12 mouse cellular contexts compared by ENCODE assay signal in the genomic region with DNA sequence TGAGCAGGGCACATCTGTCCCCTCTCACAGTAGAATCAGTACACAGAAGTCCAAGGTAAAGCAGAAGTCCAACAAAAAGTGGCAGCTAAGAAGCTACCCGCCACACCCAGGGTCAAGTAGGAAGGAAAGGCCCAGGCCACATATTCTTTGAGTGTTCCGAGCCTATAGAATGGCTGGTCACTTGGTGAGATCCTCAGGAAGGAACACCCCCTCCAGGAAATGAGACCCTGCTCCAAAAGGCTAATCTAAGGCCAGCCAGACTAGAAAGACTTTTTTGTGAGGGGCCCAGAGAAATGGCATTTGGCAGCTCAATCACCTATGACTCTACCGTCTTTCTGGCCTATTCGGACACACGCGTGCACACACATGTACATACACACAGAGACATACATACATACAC. TPM values are rescaled to one million over a fixed set of nuclear protein-coding genes. Genes with fewer than 3 reads are reported as not detected.
DNase-seq lines count a peak whose midpoint lies in the region; ATAC-seq and TF ChIP-seq lines count a peak whose summit lies in the region.
"Had no signal": no experiment of that assay in that cellular context is flagged by ENCODE, and none has a peak within 500 bp of the region (broad histone marks: within the 10 kb centered on the region; RNA-seq: fewer than 3 reads in every experiment).

No protein-coding gene starts in this region.

- H3K27ac ChIP-seq in intestine, embryonic 14.5 days (ENCODE audit: low read depth): peak overlapping the region; percentile 80
- no peak overlapping the region for H3K27ac ChIP-seq in intestine, postnatal 0 days (ENCODE audit: low read depth, low read length)
- H3K27ac ChIP-seq in bone marrow macrophage, adult 2 months (ENCODE audit: insufficient read depth, low read depth, low read length): 0 out of 2 replicates have a peak overlapping the region, but pooled peaks have one; percentile 4
- peak overlapping the region; percentile 81 for H3K27ac ChIP-seq in limb, embryonic 13.5 days
- H3K27ac ChIP-seq: midbrain, embryonic 13.5 days had no signal

- ATAC-seq in intestine, embryonic 14.5 days (replicated peaks; ENCODE audit: low FRiP score, low TSS enrichment, low read depth): no peak
- ATAC-seq in intestine, postnatal 0 days: no peak
- ATAC-seq in limb, embryonic 13.5 days (ENCODE audit: low FRiP score, low read depth): no peak
- ATAC-seq: hindbrain, postnatal 0 days had no signal

- TF ChIP-seq CTCF in intestine, postnatal 0 days (IDR thresholded peaks at IDR 0.05; ENCODE audit: low read depth): no peak
- TF ChIP-seq CTCF in bone marrow macrophage, adult 2 months (IDR thresholded peaks at IDR 0.05; ENCODE audit: low read depth, low read length): no peak

- TF ChIP-seq POLR2A in bone marrow macrophage, adult 2 months (IDR thresholded peaks at IDR 0.05; ENCODE audit: borderline replicate concordance, low read depth, low read length): no peak

- no peak overlapping the region for H3K9ac ChIP-seq in intestine, embryonic 14.5 days (ENCODE audit: low read length)
- H3K9ac ChIP-seq in intestine, postnatal 0 days (ENCODE audit: low read depth, low read length): no peak overlapping the region
- no peak overlapping the region for H3K9ac ChIP-seq in limb, embryonic 13.5 days
- H3K9ac ChIP-seq: midbrain, embryonic 13.5 days had no signal

- no peaks in the 10 kb centered on the region for H3K36me3 ChIP-seq in intestine, embryonic 14.5 days (ENCODE audit: control insufficient read depth, insufficient read depth, low read length)
- H3K36me3 ChIP-seq in intestine, postnatal 0 days (ENCODE audit: control insufficient read depth, insufficient read depth): no peaks in the 10 kb centered on the region
- no peaks in the 10 kb centered on the region for H3K36me3 ChIP-seq in limb, embryonic 13.5 days
- H3K36me3 ChIP-seq: G1E; midbrain, embryonic 13.5 days had no signal

- DNase-seq in intestine, embryonic 14.5 days (ENCODE audit: low spot score): no peak
- DNase-seq in embryo, embryonic 10.5 days (ENCODE audit: low spot score): peak; percentile 51
- no peak for DNase-seq in layer of hippocampus, adult 8-10 months (ENCODE audit: low spot score in 2 of 2)
- DNase-seq in gastrocnemius, postnatal 10 days: no peak
- DNase-seq: cerebellum, adult 11 months; retina, postnatal 1 day had no signal

- no peak overlapping the region for H3K4me2 ChIP-seq in intestine, embryonic 14.5 days (ENCODE audit: low read length)
- no peak overlapping the region for H3K4me2 ChIP-seq in intestine, postnatal 0 days (replicated peaks; ENCODE audit: low read depth)
- H3K4me2 ChIP-seq in limb, embryonic 13.5 days (replicated peaks): 0 out of 2 replicates have a peak overlapping the region, but pooled peaks have one; percentile 7
- H3K4me2 ChIP-seq: midbrain, embryonic 13.5 days had no signal

- no peaks in the 10 kb centered on the region for H3K27me3 ChIP-seq in intestine, embryonic 14.5 days (replicated peaks; ENCODE audit: control insufficient read depth, insufficient read depth, low read length)
- H3K27me3 ChIP-seq in intestine, postnatal 0 days (replicated peaks; ENCODE audit: control insufficient read depth, insufficient read depth, low read length): no peaks in the 10 kb centered on the region
- no peaks in the 10 kb centered on the region for H3K27me3 ChIP-seq in limb, embryonic 13.5 days
- H3K27me3 ChIP-seq: midbrain, embryonic 13.5 days had no signal

- no peak overlapping the region for H3K4me3 ChIP-seq in intestine, embryonic 14.5 days (ENCODE audit: low read depth, low read length)
- no peak overlapping the region for H3K4me3 ChIP-seq in intestine, postnatal 0 days (ENCODE audit: low read depth, low read length)
- H3K4me3 ChIP-seq in bone marrow macrophage, adult 2 months (ENCODE audit: insufficient read depth, low read length): no peak overlapping the region
- no peak overlapping the region for H3K4me3 ChIP-seq in limb, embryonic 13.5 days
- H3K4me3 ChIP-seq: midbrain, embryonic 13.5 days had no signal

- peaks cover 26% of the 10 kb centered on the region for H3K4me1 ChIP-seq in intestine, embryonic 14.5 days (replicated peaks; ENCODE audit: control insufficient read depth, insufficient read depth, low read length)
- no peaks in the 10 kb centered on the region for H3K4me1 ChIP-seq in intestine, postnatal 0 days (replicated peaks; ENCODE audit: control insufficient read depth, insufficient read depth, low read length)
- H3K4me1 ChIP-seq in bone marrow macrophage, adult 2 months (ENCODE audit: control insufficient read depth, insufficient read depth, low read length): peaks cover 42% of the 10 kb centered on the region
- H3K4me1 ChIP-seq in limb, embryonic 13.5 days: peaks cover 69% of the 10 kb centered on the region

- 78% methylated on average over 6 of the region's 6 CpGs for WGBS in intestine, embryonic 14.5 days
- WGBS in intestine, postnatal 0 days: 86% methylated on average over 6 of the region's 6 CpGs
- 36% methylated on average over 6 of the region's 6 CpGs for WGBS in limb, embryonic 13.5 days

- no peaks in the 10 kb centered on the region for H3K9me3 ChIP-seq in intestine, embryonic 14.5 days (ENCODE audit: control insufficient read depth, low read length)
- H3K9me3 ChIP-seq in intestine, postnatal 0 days (ENCODE audit: control insufficient read depth): no peaks in the 10 kb centered on the region
- no peaks in the 10 kb centered on the region for H3K9me3 ChIP-seq in limb, embryonic 13.5 days
- H3K9me3 ChIP-seq: G1E; midbrain, embryonic 13.5 days had no signal

RNA-seq across cellular contexts. Expression of gene Cfap161, which starts 18.3 kb away (rescaled TPM):
- polyA plus RNA-seq in intestine, embryonic 14.5 days (2014; fragmentation: Nextera tagmentation; extraction: Ambion mirVana): 0.17 and 0.45 TPM in 2 replicates
- not detected in 2 replicates for polyA plus RNA-seq in intestine, postnatal 0 days (2015; fragmentation: Nextera tagmentation; extraction: Ambion mirVana)
- polyA plus RNA-seq in bone marrow macrophage, adult 2 months (2012; ENCODE audit: insufficient read depth, insufficient read length, missing spikeins): not detected in 2 replicates
- 0.52 and 0.57 TPM in 2 replicates for polyA plus RNA-seq in limb, embryonic 13.5 days (2015; fragmentation: Nextera tagmentation; extraction: Ambion mirVana)
- total RNA-seq in layer of hippocampus, adult 8-10 months (2022): 1 to 10 TPM; 1.2 to 2.2 (median 1.8) TPM
- not detected for total RNA-seq in gastrocnemius, postnatal 10 days (2021)
- total RNA-seq: G1E had no signal
- polyA plus RNA-seq: G1E had no signal
